Mouse (Mus musculus) E14TG2a.4 (cell line): Measurements from ENCODE around the gene Plin4.

ENCODE experiments used
- CTCF ChIP-seq: conservative IDR thresholded peaks from 2 replicates; pipeline ENCODE4 v1.5.1; 2014; ENCODE audit warnings: low read length
- NANOG ChIP-seq: IDR thresholded peaks from 2 replicates; pipeline ENCODE4 v1.6.1; 2014; ENCODE audit warnings: borderline replicate concordance, low read length, mixed read lengths

DNA sequence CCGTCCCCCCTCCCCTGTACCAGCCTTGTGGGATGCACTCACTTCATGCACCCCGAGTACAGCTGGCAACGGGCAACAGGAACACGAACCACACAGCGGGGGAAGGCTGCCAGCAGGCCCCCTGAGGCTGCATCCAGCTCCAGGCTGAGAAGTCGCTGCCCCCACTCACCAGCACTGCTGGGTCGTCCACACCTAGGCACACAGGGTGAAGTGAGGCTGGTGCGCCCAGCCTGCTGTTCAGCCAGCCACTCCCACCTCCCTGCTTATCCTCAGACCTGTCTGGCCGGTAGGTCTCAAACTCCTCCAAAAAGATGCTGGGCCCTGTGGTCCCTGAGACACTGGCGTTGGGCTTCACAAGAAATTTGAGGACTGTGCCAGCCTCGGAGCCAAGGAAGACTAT is 16.6 kb upstream of the Plin4 start:
- TF ChIP-seq CTCF = no peak
- no peak for TF ChIP-seq NANOG
